Mouse (Mus musculus) E14TG2a.4 (cell line): ENCODE data around the gene Rnf38.

ENCODE experiments used
- H3K27me3 ChIP-seq: 2 replicates; pipeline ENCODE4 v1.6.1; 2014; ENCODE audit warnings: low read length, control low read depth; ENCODE audit not compliant: insufficient read depth
- H3K36me3 ChIP-seq: 2 replicates; pipeline ENCODE4 v1.6.1; 2014; ENCODE audit warnings: low read length, control low read depth; ENCODE audit not compliant: insufficient read depth
- H3K4me1 ChIP-seq: replicated peaks from 2 replicates; pipeline ENCODE4 v1.6.1; 2014; ENCODE audit warnings: low read depth, low read length, control low read depth
- H3K4me3 ChIP-seq: replicated peaks from 2 replicates; pipeline ENCODE4 v1.5.1; 2014; ENCODE audit warnings: mild to moderate bottlenecking, low read length
- H3K9me3 ChIP-seq: 2 replicates; pipeline ENCODE4 v1.6.1; 2014; ENCODE audit warnings: low read length, control low read depth
- CTCF ChIP-seq: conservative IDR thresholded peaks from 2 replicates; pipeline ENCODE4 v1.5.1; 2014; ENCODE audit warnings: low read length
- NANOG ChIP-seq: IDR thresholded peaks from 2 replicates; pipeline ENCODE4 v1.6.1; 2014; ENCODE audit warnings: borderline replicate concordance, low read length, mixed read lengths
- POU5F1 ChIP-seq: IDR thresholded peaks from 2 replicates; pipeline ENCODE4 v1.6.1; 2014; ENCODE audit warnings: low read length, borderline replicate concordance

Gene Rnf38

GRCm38 (mm10) chr4:44078358-44078933 lies 155.1 kb downstream of the Rnf38 start:
- no peaks in the 10 kb centered on the region for H3K36me3 ChIP-seq
- TF ChIP-seq CTCF (no peak), POU5F1 (no peak), NANOG (no peak)
- H3K9me3 ChIP-seq: no peaks in the 10 kb centered on the region
- peaks cover 19% of the 10 kb centered on the region for H3K27me3 ChIP-seq
- H3K4me1 ChIP-seq: peaks cover 9% of the 10 kb centered on the region; the same call in 1 of the 2 replicates
- no peak overlapping the region for H3K4me3 ChIP-seq
